Mouse (Mus musculus) T-helper 1 cell (primary cell): ENCODE data around the gene Glud1.

Experiments used
- in situ Hi-C: fragments of 300-600 bp; cut with MboI, MseI; formaldehyde crosslinking; loops from one replicate; pipeline ENCODE4 v1.15.1; 2025; ENCODE audit warnings: high pct_unique_total_duplicates

Glud1 gene

DNA sequence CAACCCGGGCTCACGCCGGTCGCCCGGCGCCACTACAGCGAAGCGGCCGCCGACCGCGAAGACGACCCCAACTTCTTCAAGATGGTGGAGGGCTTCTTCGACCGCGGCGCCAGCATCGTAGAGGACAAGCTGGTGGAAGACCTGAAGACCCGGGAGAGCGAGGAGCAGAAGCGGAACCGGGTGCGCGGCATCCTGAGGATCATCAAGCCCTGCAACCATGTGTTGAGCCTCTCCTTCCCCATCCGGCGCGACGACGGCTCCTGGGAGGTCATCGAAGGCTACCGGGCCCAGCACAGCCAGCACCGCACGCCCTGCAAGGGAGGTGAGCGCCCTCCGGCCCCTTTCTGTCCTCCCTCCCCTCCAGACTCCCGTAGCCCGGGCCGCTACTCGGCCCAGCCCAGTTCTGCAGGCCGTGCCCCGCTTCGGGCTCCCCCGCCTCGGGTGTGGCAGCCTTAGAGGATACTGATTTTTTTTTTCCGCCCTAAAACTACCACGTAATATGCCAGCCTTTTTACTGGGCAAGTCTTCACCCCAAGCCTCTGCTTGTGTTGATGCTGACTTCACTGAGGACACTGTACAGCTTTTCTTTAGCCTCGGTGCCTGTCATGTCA lies 599 bp downstream of the Glud1 start:
- in situ Hi-C loops: loop anchor here (25.0 kb wide), 1 partner anchor 874 kb away; the partner anchor contains the start of gene Mapk8

DNA sequence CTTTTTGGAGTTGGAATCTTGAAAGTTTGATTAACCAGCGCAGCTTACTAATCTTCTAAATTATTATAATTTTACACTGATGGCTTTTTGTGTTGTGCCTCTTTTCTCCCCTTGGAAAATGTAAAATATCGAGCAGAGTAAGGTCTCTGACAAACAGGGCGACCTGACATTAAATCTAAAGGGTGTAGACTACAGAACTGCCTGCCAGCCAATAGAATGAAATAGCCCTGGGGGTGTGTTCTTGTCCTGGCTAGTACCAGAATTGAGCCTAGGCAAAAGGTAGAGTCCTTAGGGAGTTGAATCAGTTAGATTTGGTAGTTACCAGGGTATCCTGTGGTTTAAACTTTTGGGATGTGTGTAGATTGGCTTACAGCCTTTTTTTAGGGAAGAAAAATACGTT lies 1.2 kb downstream of the Glud1 start:
- in situ Hi-C loops: loop anchor here (25.0 kb wide), 1 partner anchor 874 kb away; the partner anchor contains the start of gene Mapk8

DNA sequence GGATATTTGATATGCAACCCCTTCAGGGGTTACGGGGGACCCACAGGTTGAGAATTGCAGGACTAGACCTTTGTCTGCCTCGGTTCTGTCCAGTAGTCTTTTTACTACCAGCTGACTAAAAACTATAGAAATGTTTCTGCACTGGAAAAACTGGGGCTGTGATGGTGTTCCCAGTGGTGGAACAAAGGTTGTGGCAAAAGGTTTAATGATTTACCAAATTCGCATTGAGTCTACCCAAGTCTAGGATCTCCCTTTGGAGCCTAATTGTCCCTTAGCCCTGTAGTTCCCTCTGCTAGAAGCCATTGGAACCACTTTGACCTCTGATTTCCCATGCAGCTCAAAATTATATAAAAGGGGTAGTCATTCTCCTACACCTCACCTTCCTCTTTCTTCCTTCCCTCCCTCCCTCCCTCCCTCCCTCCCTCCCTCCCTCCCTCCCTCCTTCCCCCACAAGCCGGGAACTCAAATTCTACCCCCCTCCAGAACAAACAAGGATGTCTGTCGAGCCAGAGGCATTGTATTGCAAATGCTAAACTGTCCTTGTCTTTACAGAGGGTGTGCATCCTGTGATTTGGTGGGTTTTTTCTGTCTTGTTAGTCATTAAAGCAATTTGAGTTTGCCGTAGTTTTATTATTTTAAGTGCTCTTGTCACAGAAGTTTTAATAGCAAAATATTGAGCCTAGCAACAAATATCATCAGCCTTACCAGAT lies 2.0 kb downstream of the Glud1 start:
- in situ Hi-C loops: loop anchor here (25.0 kb wide), 1 partner anchor 875 kb away; the partner anchor contains the start of gene Mapk8

DNA sequence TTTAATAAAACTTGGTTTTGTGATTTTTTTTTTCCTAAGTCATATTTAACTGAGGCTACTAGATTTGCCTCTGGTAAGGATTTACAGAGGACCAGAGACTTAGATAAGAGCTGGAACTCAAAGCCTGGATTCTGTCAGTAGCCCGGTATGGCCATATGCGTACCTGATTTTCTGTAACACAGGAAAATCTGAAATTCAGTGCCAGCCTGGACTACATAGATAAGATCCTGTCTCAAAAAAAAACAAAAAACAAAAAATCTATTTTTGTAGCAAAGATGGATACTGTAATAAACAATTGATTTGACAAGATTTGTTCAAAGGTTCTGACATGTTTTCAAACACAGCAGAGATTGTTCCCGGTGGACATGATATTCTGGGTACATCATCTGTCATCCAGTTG lies 3.1 kb downstream of the Glud1 start:
- in situ Hi-C loops: loop anchor here (25.0 kb wide), 1 partner anchor 876 kb away; the partner anchor contains the start of gene Mapk8

DNA sequence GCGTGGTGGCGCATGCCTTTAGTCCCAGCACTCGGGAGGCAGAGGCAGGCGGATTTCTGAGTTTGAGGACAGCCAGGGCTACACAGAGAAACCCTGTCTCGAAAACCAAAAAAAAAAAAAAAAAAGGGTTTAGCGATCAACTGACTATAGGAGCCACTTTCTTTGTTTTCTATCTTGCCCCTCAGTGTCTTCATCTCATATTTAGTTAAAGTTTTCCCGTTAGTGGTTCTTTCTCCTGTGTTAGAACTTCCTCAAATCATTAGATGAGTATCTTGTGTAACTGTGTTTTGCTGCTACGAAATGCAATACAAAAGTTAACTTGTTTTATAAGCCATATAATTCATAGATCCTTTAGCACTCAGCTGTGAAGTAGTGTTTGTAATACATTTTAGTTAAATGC lies 3.9 kb downstream of the Glud1 start:
- in situ Hi-C loops: loop anchor here (25.0 kb wide), 1 partner anchor 877 kb away; the partner anchor contains the start of gene Mapk8

DNA sequence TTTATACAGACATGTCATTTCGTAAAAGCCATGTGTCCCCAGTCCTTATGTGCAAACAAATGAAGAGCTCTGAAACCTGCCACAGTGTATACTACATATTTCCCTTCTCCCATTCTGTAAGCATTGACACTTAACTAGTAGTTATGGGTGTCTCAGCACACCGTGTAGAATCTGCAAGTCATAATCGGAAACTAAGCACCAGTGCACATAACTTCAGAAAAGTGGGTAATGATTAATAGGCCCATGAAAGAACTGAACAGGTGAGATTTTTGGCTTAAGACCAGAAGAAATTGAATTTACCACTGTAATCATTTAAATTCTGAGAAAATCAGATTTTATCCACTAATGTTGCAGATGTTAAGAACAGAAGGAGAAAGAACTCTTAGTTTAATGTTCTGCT lies 4.3 kb downstream of the Glud1 start:
- in situ Hi-C loops: loop anchor here (25.0 kb wide), 1 partner anchor 877 kb away; the partner anchor contains the start of gene Mapk8

DNA sequence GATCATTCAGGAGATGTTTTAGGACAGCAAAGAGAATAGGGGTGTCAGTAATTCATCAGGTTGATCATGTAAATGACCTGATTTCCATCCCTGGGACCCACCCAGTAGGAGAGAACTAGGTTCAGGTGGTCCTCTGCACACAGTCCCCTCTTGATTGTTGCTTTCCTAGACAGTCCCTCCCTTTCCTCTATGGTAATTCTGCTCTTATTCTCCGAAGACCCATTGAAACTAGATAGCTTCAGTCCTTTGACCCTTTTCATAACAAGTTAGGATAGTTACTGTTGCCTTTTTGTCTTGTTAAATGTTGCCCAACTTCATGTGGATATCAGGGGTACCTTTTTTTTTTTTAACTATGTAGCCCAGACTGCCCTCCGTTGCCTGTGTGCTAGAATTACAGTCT lies 5.8 kb downstream of the Glud1 start:
- in situ Hi-C loops: loop anchor here (25.0 kb wide), 1 partner anchor 879 kb away; the partner anchor contains the start of gene Mapk8

DNA sequence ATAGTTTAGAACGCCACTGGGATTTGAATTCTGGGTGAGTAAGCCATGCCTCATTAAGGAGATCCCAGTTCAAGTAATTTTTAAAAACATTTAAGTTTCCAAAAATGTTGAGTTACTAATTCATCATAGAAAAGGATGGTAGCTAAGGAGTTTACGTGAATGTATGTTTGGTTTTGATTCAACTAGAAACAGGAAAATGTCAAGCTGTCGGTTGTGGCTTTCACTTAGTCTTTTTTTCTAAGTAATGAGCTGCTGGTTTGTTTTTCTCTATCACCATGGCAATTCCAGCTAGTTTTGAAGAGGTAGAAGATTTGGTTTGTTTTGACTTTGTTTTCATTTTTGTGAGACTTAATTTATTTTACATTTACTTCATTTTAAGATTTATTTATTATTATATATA lies 6.9 kb downstream of the Glud1 start:
- in situ Hi-C loops: loop anchor here (25.0 kb wide), 1 partner anchor 880 kb away; the partner anchor contains the start of gene Mapk8

DNA sequence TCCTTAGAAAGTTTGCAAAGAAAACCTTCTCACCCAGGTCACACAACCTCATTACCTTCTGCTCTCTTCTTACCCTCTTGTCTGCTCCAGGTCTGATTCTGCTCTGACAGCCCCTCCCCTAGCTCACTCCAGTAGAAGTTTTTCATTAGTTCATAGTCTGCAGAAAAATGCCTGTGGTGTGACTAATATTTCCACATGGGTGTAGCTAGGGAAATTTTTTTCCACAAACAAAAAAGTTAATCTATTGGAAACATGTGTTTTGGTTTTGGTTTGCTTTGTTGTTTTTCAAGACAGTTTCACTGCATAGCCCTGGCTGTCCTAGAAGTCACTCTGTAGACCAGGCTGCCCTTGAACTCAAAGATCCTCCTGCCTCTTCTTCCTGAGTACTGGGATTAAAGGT lies 7.6 kb downstream of the Glud1 start:
- in situ Hi-C loops: loop anchor here (25.0 kb wide), 1 partner anchor 881 kb away; the partner anchor contains the start of gene Mapk8

DNA sequence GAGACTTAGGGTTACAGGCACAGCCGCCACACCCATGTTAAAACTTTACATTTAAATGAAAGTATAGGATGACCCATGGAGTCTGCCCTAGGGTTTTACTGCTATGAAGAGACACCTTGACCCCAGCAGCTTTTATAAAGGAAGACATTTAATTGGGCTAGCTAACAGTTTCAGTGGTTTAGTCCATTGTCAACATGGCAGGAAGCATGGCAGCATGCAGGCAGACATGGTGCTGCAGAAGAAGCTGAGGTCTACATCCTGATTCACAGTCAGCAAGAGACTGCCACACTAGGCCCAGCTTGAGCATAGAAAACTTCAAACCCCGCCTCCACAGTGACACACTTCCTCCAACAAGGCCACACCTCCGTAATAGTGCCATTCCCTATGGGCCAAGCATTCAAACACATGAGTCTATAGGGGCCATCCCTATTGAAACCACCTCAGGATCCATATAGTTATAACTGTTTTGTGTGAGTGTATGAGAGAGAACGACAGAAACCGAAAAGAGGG lies 13.1 kb downstream of the Glud1 start:
- in situ Hi-C loops: loop anchor here (25.0 kb wide), 1 partner anchor 886 kb away; the partner anchor contains the start of gene Mapk8

DNA sequence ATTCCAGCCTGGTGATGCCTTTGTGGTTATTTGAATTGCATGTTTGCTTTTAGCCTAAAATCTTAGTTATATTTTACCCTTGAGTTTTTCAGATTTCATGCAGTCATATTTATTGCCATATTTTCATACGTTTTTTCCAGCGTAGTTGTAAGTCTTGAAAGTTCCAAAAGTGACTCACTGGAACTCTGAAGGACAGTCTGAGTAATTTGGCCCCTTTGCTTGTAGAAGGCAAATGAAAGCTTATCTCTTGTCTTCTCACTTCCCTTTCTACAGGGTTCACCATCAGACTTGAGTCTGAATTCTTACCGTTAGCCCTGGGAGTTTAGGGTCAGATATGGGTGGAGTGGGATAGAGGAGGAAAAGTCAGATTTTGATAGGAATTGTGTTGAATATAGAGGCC lies 16.1 kb downstream of the Glud1 start:
- in situ Hi-C loops: no loop called here

DNA sequence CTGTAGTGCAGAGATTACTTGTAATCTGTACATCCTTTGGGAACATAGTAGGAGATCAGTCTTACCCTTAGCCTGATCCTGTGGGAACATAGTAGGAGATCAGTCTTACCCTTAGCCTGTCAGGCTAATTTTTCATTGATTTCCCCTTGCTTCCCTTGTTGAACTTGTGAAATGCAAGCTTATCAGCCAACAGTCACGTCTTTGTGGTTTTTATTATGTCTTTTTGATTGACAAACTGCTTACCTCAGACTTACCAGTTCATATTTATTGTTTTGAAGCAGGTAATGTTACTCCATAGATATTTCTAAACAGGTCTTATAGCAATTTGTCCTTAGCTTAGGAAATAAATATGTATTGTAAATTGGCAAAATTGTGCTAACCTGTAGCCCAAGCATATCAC lies 17.1 kb downstream of the Glud1 start:
- in situ Hi-C loops: no loop called here

DNA sequence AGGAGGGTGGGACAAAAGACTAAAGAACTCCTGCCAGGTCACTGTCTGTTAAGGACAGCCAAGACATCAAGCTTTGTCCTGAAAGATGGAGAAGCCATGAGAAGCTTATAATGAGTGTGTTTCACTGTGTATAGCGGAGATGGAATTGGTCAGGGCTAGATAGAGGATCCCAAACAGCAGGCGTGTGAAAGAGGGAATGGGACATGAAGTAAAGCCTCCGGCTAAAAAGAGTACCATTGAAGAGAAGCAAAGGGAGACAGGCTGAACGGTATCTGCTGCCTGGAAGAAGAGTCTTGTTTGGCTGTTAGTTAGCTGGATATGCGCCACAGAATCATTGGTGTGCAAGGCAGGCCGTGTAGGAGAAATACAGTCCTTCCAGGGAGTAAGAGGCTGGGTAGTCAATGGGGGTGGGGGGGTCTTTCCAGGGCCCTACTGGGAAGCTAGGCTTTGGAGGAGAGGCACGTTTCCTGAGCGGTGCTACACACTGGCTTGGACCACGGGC lies 20.2 kb downstream of the Glud1 start:
- in situ Hi-C loops: no loop called here

DNA sequence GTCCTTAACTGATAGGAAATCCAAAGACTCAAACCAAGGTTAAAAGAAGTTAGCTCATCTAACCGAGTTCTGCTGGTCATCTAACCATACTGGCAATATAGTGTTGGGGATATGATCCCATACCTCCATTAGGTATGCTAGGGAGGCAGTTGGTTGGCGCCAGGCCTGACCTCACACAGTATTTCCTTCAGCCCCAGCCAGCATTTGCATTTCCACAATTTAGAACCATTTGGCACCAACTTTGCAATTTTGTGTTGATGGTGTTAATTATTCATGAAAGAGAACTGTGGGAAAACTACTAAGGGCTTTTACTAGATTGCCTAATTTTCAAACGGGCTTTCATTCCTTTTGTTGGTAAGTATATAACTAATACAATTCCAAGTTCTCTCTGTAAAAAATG lies 21.4 kb downstream of the Glud1 start:
- in situ Hi-C loops: no loop called here

DNA sequence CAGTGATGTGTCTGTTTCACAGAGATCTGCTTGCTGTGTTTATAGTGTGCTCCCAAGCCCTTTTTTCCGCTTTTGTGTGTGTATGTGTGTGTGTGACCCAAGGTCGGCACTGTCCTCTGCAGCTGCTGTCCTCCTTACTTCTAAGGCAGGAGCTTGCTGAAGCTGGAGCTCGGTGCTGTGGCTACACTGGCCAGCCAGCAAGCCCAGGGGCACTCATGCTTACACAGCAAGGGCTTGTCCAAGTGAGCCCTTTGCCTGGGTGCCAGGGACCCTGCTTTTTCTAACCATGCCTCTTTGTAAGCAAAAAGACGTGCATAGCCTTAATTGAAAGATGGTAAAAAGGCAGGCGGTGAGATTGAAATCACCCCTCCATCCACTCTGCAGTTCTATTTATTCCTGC lies 21.9 kb downstream of the Glud1 start:
- in situ Hi-C loops: no loop called here

DNA sequence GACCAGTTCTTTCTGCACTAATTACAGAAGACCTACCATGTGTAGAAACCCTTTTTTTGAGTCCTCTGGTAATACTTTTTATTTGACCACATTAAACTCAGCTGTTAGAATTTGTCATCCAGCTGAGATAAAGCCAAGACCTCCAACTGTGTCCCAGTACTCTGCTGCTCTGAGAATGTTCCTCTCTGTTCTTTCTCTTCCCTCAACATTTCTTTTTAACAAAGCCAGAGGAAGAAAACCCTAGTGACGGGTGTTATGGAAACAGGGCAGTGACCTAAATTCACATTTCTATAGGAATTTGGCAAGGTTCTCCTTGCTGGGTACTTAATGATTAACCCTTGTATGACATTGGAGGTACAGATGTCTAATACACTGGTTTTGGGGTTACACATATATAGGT lies 28.9 kb downstream of the Glud1 start:
- in situ Hi-C loops: no loop called here

DNA sequence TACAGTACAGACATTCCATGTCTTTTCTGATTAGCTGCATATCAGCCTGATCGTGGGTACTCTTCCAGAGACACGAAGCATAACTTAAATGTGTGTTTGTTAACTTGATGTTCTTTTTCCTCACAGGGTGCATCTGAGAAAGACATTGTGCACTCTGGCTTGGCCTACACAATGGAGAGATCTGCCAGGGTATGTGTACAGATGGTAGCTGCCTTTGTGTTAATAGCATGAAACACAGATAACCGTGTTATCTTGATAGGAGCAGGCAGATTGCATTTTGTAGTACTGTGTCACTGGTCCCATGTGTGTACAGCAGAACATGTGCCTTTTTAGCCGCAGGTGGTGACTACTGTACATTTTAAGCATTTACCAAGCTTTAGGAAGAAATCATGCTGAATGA lies 31.5 kb downstream of the Glud1 start:
- in situ Hi-C loops: no loop called here

DNA sequence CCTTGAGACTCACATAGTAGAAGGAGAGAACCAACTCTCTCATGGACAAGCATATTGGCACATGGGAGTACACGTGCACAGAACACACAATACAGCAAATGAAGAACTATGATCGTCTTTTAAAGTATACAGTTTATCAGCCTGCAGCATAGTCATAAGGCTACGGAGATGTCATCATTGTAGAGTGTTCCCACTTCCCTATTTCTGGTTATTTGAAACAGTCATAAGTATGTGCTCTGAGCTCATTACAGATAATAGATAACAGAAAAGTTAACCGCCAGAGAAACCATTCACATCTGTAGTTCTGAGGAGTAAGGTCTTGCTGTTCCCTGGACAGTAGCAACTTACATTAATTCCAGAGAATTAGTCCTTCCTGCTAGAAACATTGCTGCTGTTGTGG lies 32.6 kb downstream of the Glud1 start:
- in situ Hi-C loops: no loop called here

DNA sequence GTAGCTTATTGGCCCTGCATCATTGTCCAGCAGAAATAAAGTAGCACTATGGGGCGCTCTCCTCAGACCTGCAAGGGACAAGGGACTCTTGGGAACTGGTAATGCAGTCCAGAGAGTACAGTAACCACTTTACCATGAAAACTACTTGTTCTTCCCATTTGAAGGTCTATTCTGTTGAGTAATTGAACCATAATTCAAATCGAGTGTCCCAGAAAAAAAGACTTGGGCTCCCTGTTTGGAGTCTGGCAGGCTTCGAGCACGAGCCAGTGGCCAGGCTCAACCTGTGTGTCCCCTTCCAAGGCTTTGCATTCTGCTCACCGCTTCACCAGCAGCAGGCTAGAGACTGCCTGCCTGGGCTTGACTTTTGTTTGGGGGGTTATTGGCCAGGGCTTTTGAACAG lies 33.8 kb downstream of the Glud1 start:
- in situ Hi-C loops: no loop called here

DNA sequence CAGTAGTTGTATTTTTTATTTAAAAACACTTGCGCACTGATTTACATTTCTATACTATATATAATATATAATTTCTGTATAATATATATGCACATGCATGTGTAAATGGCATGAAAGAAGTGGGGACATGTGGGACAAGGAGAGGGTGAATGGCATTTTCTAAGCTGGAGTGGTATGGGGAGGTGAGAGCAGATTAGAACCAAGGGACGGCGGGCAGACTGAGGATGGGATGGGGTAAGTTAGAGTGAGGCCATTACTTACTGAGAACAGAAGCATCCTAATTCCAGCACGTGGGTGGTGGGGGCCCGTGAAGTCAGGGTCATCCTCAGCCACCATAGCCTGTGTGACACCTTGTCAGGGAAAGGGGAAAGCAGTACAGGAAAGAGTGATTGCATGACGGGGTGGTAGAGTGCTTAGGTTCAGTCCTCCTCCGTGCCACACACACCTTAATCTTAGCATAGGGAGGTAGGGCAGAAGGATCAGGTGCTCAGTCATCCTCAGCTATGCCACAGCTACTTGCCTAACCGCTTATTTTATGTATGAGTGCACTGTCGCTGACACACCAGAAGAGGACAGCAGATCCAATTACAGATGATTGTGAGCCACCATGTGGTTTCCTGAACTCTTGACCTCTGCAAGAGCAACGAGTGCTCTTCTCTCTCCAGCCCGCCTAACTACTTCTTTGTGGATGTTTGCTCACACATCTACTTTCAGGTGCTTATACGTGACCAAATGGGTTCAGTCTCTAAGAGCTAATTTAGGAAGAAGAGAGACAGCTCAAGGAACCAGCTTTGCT lies 35.4 kb downstream of the Glud1 start:
- in situ Hi-C loops: no loop called here

DNA sequence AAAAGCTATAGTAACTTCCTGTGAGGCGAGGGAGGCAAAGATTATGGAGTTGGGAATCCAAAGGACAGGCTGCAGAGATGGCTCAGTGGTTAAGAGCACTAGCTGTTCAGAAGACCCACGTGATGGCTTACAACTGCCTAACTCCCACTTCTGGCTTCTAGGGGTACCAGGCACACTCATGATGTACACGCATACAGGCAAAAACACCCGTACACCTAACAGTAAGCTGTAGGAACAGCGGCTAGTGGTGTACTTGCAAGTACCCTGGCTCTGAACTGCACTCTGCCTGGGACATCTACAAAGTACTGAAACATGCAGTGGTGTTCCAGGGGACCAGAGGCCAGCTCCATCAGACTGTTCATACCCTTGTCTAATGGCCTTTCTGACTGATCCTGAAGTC lies 36.6 kb downstream of the Glud1 start:
- in situ Hi-C loops: no loop called here

DNA sequence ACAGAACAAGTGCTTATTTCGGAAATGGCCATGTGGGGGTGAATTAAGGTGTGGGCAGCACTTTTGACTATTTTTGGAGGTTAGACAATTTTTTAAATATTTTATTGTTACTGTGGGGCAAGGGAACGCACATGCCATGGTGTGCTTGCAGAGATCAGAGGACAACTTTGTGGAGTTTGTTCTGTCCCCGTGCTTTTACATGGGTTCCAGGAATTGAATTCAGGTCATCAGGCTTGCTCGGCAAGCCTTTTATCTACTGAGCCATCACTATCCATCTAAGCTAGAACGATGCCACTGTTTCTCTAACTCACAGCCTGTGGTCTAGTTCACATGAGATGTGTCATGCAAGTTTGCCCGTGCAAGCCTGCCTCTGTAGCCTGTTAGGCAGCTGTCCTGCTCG lies 37.8 kb downstream of the Glud1 start:
- in situ Hi-C loops: no loop called here
